Mouse (Mus musculus) hematopoietic stem cell, adult 5-6 weeks (primary cell): ENCODE measurements around the gene Dpp7. TPM values are rescaled to one million over a fixed set of nuclear protein-coding genes. Genes with fewer than 3 reads are reported as not detected.

Experiments used
- ATAC-seq, 2 experiments: fragments of 125-278 bp in 1 of 2; replicated peaks in 1 of 2; 2 replicates each; pipeline ENCODE4 v1.8.0; 2016 to 2017; ENCODE audit warnings: inconsistent platforms in 2 of 2, mild to moderate bottlenecking in 2 of 2, moderate number of reproducible peaks in 2 of 2, low read depth in 1 of 2, moderate TSS enrichment in 1 of 2; ENCODE audit not compliant: low FRiP score in 2 of 2, poor library complexity in 2 of 2, severe bottlenecking in 2 of 2, insufficient read depth in 1 of 2, low TSS enrichment in 1 of 2
- total RNA-seq: library from RNA; stranded (forward); fragments of 172-1452, 232-1000 nt; gene quantifications from 2 replicates; pipeline ENCODE4 v1.2.3, GENCODE M21; 2017

The Dpp7 gene
- total RNA-seq, 1 experiment from 2014 or later, result 31.6 TPM

DNA sequence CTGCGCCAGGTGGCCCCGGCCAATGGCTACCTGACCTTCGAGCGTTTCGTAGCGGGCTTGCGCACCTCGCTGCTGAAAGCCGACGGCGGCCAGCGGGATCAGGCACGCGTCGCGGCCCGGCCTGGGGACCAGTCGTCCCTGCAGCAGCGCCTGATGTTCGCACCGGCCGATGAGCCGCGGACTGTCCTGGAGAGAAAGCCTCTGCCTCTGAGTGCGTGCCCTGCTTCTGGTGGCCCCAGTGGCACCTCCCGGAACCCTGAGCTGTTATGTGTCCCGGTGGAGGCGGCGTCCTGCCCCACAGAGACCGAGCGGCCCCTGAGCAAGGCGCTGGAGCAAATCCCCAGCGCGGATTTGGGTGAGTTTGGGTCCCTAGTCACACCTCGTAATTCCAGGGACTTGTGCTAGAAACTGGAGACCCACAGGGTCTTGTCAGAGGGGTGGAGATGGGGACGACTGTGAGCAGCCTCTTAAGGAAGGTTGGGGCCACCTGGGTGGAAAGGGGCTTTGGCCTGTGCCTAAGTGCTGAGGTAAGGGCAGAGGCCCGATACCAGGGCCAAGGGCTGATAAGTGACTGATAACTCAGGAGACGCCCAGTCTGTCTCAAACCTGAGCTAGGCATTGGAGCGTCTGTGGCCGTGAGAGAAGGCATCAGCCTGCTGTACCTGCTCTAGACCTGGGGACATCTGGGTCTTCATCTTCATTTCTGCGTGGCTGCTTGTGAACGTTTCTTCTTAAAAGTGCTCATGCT, 16.7 kb upstream of the Dpp7 start:
- ATAC-seq, result no peak

DNA sequence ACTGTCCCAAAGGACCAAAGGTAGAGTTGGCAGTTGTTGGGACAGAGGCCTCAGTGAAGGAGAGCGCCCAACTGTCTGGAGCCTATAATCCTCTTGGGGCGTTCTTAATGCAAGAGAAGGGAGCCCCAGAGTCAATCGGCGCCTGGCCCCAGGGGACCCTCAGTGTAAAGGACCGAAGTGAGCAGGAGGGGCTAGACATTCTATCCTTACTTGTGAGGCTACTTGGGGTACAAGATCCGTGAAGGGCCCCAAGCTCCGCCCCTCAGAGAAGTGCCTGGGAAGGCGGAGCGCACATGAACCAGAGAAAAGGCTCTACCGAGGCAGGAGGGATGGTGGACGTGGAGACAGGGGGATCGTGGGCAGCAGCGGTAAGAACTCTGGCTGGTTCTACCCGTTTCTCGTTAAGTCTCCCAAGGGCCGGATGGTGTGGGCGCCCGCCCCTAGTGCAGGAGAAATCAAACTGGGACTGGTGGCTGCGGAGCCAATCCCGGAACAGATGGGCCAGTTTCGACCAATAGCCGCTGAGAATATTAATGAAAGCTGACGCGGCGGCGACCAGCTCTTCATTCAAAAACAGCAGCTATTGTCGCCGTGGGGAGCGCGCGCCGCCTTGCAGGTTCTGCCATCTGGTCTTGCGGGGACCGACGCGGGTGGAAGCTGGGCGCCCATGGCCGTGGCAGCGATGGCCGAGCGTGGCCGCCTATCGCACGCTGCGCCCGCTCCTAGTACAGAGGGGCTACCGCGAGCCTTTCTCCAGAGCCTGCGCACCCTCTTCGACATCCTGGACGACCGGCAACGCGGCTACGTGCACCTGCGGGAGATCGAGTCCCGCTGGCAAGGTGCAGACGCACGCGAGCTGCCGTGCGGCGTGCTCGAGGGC, 15.8 kb upstream of the Dpp7 start, which contains the start of gene Sapcd2:
Gene Sapcd2, plus strand, starts transcription at position 558 of the 880 bp plus-strand sequence.
- ATAC-seq, result peak; percentile 90 to 92

DNA sequence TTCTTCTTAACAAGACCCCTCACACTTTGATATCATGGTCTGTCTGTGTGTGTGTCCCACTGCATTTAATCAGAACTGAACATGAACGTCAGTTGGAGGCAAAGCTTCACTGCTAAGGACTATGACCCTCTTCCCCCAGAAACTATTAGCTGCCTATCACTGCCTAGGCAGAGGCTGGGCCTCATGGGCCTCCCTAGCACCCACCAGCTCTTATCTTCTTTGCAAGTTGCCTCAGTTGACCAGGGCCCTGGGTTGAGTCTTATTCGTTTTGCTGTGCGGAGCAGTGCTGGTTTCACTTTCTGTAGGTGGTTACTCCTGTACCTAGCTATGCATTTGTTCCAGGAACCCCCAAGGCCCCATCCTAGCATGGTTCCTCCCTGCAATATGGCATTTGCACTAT, 13.8 kb upstream of the Dpp7 start:
- ATAC-seq, result no peak

DNA sequence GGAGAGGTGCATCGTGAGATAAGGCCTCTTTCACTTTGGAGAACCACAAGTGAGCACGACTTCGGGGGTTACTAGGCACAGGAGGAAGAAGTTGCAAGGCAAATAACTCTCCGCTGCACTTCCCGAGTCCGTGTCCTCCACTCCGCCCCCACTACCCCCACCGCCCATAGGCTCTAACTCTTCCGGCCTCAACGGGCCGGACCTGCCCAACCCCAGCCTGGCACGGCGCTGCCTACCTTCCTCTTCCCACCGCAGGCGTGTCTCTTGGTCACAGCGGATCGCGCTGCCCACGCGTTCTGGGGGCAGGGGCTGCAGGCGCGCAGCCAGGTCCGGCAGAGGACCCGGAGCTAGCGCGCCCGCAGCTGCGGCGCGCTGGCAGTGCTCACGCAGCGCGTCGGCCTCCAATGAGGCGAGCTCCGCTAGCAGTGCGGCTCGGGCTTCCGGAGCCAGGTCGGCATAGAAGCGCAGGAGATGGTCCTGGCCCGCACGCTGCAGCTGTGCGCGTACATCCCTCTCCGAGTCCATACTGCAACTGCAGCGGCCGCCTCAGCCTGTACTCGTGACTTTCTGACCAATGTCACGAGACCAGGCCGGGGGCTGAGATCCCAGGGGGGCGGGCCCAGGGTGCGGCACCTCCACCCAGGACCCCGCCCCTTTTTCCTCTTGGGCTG, 9.1 kb upstream of the Dpp7 start, which contains the start of gene Uap1l1:
Gene Uap1l1, minus strand, starts transcription at position 592 of the 671 bp plus-strand sequence.
- peak; percentile 73 to 78 for ATAC-seq

DNA sequence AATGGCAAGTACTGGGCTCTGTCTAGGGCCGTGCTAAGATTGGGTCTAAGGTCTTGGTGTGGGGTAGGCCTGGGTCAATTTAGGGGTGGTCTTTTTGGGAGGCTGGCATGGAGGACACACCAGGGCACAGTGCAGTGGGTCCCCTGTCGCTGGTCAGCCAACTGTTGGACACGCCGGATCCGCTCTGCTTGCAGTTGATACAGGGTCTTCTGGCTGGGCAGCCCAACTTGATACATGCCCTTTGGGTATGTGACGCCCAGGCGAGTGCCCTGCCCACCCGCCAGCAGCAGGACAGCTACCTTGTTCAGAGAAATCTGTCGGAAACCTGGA, 8.6 kb upstream of the Dpp7 start:
- no peak for ATAC-seq

DNA sequence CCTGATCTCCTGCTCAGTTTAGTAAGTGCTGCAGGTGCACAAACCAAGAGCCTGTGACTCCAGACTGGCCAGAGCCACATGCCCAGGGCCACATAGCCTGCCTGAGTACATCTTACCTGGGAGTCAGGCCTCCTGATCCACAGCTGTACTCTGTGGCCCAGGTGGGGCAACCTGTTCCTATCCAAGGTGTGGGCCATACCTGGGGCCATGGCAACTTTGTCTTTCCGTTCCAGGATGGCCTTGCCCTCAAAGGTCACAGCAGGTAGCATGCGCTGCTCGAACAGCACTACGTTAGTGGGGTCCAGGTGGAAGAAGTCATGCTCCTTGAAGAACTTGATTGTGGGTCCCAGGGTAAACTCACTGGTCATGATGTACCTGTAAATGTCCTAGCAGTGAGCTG, 8.2 kb upstream of the Dpp7 start:
- ATAC-seq, result no peak

DNA sequence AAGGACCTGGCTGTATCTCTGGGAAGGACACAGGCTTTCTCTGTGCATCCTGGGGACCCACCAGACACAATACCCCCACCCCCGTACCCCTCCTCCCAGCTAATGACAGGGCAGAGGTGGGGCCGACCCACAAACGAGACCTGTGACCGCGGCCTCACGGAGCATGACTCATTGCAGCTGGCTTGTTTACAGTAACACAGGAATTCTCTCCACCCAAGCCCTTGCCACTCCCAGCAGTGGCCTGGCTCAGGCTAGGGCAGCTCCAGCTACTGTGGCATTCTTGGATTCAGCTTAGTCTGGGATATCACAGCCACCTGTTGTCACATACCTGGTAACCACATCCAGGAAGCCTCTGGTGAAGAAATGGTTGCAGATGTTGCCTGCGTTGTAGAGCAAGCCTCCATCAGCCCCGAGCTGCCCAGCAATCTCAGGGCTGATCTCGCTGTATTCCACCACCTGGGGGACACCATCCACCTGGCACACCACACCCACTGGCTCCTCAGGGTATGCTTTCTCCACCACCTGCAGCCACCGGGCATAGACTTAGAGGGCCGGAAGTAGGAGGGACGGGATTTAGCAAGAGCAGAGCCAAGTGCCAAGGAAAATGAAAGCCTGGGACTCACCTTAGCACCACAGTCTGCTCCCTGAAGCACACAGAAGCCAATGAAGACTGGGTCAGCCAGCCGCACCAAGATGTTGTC, 7.5 kb upstream of the Dpp7 start:
- no peak for ATAC-seq

DNA sequence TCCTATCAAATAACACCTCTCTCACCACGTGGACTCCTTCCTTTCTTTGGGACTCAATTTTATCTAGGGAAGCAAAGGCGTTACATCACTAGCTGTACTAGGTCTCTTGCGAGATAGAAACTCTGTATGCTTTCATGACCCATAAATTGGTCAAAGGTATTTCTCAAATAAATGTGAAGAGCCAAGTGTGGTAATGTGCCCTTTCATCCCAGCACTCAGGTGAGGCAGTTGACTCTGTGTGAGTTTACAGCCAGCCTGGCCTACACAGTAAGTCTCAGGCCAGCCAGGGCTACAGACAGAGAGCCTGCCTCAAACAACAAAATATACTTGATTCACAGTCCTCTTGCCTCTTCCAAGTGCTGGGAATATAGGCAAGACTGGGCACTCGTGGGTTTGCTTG, 3.7 kb upstream of the Dpp7 start:
- ATAC-seq, result no peak

DNA sequence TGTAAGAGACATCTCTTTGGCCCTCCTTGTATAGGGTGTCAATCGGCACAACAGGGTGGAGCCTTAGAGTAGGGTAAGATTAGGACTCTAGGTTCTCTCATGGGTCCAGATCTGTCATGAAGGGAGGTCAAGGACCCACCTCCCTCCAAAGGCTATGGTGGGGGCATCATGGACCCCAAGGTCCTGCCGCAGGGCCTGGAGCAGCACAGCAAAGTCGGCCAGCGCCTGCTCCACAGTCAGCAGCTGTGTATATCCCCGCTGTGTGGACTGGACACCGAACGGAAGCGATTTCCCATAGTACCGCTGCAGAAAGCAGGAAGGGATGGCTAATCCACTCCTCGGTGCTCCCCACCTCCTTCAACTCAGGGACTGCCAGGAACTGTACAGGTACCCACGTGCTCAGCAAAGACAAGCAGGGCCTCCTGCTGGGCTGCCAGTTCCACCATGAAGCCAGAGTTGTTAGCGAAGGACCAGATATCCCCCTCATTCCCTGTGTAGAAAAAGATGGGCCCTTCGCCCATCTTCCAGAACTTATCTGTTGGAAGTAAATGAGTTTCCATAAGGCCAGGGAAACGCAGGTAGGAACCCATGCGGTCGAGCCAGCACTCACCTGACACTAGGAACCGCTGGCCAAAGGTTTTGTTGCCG, 616 bp downstream of the Dpp7 start:
- ATAC-seq, result no peak

DNA sequence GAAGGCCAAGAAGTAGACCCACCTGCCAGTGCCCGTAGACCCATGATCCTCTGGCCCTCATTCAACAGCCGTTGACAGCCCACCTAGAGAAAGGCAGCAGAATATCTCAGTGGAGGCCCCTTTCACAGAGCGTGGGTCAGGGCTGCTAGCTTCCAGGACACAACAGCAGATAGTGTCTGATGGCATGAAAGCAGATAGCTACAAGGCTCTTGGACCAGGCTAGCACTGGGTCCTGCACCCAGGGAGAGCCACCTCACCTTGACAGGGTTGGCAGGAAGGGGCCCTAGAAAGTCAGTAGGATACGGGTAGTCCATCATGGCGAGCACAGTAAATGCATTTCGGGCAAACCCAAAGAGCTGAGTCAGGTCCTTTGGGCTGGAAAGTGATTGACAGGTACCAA, 1.9 kb downstream of the Dpp7 start:
- no peak for ATAC-seq

DNA sequence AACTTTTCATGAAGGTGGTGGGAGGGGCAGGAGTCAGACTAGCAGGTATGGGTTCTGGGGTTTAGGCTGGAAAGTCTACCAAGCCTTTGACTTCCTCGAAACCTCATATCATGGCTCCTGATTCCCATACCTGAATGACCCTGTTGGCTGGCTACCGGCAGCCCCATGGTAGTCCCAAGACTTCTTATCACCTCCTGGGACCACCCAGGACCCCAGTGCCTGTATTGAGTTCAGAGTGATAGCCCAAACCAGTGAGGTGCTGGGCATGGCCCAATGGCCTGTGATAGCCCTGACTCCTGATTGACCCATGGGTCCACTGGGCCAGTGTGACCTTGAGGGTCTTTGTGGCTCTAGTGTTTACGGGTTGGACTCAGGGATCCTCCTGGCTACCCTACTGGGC, 5.5 kb downstream of the Dpp7 start:
- ATAC-seq, result no peak

DNA sequence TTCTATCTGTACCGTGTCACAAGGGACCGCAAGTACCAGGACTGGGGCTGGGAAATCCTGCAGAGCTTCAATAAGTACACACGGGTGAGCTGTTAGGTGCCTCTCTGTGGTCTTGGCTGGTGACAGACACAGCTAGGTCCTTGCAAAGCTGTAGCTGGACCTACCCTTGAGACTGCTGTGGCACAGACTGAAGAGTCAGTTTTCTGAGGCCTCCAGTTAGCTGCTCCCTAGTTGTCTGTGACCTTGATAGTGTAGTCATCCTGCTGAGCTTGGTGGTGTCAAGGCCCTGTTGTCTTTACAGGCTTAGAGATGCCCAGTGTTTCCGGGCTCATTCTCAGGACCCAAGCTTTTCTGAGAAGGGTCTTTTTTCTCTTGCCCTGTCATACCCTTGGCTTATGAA, 6.7 kb downstream of the Dpp7 start:
- no peak for ATAC-seq

DNA sequence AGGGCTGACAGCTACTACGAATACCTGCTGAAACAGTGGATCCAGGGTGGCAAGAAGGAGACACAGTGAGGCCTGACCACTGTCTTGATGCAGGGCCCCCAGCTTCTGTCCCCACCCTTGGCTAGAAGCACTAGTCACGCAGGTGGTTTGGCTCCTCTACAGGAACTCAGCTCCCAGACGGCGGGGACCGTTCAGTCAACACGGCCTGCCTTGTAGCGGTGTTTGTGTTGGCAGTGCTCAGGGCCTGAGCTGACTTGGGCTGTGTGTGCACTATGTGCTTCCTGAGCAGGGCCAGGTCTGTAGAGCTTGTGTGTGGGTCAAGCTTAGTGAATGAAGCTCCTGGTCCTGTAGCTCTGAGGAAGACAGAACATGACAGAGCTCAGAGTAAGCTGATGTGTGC, 8.0 kb downstream of the Dpp7 start:
- no peak for ATAC-seq

DNA sequence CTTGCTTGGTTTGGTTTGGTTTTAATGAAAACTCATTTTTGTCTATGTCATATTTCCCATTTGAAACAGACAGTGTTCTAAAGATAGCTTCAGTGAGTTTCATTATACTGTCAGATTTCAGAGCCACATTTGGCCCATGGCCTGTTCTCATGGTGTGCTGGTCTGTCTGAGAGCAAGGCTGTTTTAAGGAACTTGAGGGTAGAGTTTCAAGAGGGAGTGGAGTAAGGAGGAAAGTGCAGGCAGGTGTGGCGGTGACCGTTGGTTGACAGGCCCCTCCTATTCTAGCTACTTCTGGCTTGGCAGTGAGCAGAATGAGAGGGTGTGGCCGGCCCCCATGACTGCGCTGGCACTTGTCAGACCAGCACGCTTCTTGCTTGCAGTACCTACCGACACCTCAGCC, 17.9 kb downstream of the Dpp7 start:
- ATAC-seq, result peak; percentile 62 to 70

DNA sequence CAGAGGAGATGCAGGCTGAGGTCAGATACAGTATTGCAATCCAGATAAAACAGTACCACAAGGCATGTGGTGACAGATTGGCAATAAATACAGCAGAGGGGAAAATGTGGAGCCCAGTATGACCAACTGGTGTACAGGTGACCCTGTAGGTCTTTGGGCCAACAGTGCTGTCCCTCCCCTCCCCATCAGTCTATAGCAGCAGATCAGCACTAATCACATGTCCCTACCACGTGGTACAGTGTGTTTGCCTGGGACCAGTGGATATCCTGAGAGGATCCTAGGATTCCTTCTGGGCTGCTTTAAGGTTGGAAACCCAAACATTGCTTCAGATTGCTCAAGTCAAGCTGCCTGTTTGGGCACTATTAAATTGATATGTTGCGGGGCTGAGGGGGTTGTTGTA, 22.6 kb downstream of the Dpp7 start:
- no peak for ATAC-seq

DNA sequence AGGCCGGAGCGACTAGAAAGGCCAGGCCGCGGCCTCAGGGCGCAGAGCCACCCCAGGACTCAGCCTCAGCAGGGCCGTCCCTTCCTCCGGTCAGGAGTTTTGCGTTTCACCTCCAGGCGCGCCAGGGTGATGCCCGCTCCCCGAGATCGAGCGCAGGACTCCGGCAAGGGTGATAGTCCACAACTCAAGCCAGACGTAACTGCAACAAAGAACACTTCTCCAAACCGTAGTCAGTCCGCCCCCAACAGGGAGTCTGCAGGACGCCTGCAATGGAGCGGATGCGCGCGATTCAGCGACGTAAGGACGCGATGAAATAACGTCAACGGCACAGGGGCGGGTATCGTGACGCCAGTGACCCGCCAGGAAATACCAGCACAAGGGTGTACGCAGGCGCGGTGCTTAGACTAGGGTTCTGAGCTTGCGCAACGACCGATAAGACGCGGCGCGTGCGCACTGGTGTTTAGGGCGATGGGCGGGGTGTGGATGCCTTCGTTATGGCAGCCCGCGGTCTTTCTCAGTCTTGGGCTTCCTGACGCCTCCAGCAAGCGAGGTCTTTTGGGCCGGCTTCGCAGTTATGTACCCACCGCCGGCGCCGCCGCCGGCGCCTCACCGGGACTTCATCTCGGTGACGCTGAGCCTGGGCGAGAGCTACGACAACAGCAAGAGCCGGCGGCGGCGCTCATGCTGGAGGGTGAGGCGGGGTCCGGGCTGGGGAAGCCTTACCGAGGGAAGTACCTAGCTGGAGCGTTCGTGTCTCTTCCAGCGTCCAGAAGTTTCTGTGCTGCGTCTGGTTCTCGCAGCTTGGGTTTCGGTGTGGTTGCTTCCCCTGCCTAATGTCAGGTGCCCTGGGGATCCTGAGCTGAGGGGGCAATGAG, 23.6 kb downstream of the Dpp7 start, which contains the start of gene Man1b1:
Gene Man1b1, plus strand, starts transcription at position 53 of the 875 bp plus-strand sequence.
- ATAC-seq, result peak; percentile 97 to 99
